Mouse (Mus musculus): Measurements from ENCODE around the gene Kremen1. TPM values are rescaled to one million over a fixed set of nuclear protein-coding genes. Genes with fewer than 3 reads are reported as not detected.

The Kremen1 gene
- polyA plus RNA-seq, 1 experiment from 2014 or later: 9.8 TPM

- Histone ChIP-seq H3K27ac (ENCODE audit: low read depth) (no peak overlapping the region), H3K9me3 (ENCODE audit: control insufficient read depth, low read length) (no peaks in the 10 kb centered on the region), H3K9ac (ENCODE audit: low read length) (no peak overlapping the region), H3K4me2 (ENCODE audit: low read length) (no peak overlapping the region), H3K4me3 (ENCODE audit: low read depth, low read length) (no peak overlapping the region), H3K27me3 (replicated peaks; ENCODE audit: control insufficient read depth, insufficient read depth, low read length) (no peaks in the 10 kb centered on the region), H3K4me1 (replicated peaks; ENCODE audit: control insufficient read depth, insufficient read depth, low read length) (no peaks in the 10 kb centered on the region), H3K36me3 (ENCODE audit: control insufficient read depth, insufficient read depth, low read length) (no peaks in the 10 kb centered on the region)
- 72% methylated on average over 4 of the region's 4 CpGs for WGBS
- no peak for DNase-seq (ENCODE audit: low spot score)
- ATAC-seq (replicated peaks; ENCODE audit: low FRiP score, low TSS enrichment, low read depth): no peak
Measured at GRCm38 (mm10) chr11:5272066-5272360, 10.7 kb upstream of the Kremen1 start.

- 59% methylated on average over 9 of the region's 9 CpGs for WGBS
- DNase-seq (ENCODE audit: low spot score): no peak
Measured at GRCm38 (mm10) chr11:5271274-5272065, 10.1 kb upstream of the Kremen1 start.

GRCm38 (mm10) chr11:5269846-5270461 is 8.6 kb upstream of the Kremen1 start:
- Histone ChIP-seq H3K9me3 (ENCODE audit: control insufficient read depth, low read length) (no peaks in the 10 kb centered on the region), H3K27ac (ENCODE audit: low read depth) (no peak overlapping the region), H3K36me3 (ENCODE audit: control insufficient read depth, insufficient read depth, low read length) (no peaks in the 10 kb centered on the region), H3K4me1 (replicated peaks; ENCODE audit: control insufficient read depth, insufficient read depth, low read length) (no peaks in the 10 kb centered on the region), H3K4me3 (ENCODE audit: low read depth, low read length) (no peak overlapping the region), H3K4me2 (ENCODE audit: low read length) (no peak overlapping the region), H3K27me3 (replicated peaks; ENCODE audit: control insufficient read depth, insufficient read depth, low read length) (no peaks in the 10 kb centered on the region), H3K9ac (ENCODE audit: low read length) (no peak overlapping the region)
- no peak for ATAC-seq (replicated peaks; ENCODE audit: low FRiP score, low TSS enrichment, low read depth)
- WGBS: 89% methylated on average over 8 of the region's 8 CpGs
- DNase-seq (ENCODE audit: low spot score): no peak

More at GRCm38 (mm10) chr11:5271274-5272065, 10.1 kb upstream of the Kremen1 start:
- H3K4me3 ChIP-seq (ENCODE audit: low read depth, low read length): no peak overlapping the region
- H3K27ac ChIP-seq (ENCODE audit: low read depth): no peak overlapping the region
- ATAC-seq (replicated peaks; ENCODE audit: low FRiP score, low TSS enrichment, low read depth): no peak
- H3K9me3 ChIP-seq (ENCODE audit: control insufficient read depth, low read length): no peaks in the 10 kb centered on the region
- H3K36me3 ChIP-seq (ENCODE audit: control insufficient read depth, insufficient read depth, low read length): no peaks in the 10 kb centered on the region
- no peaks in the 10 kb centered on the region for H3K4me1 ChIP-seq (replicated peaks; ENCODE audit: control insufficient read depth, insufficient read depth, low read length)
- H3K9ac ChIP-seq (ENCODE audit: low read length): no peak overlapping the region
- H3K4me2 ChIP-seq (ENCODE audit: low read length): no peak overlapping the region
- no peaks in the 10 kb centered on the region for H3K27me3 ChIP-seq (replicated peaks; ENCODE audit: control insufficient read depth, insufficient read depth, low read length)

GRCm38 (mm10) chr11:5265764-5266163 is 4.4 kb upstream of the Kremen1 start:
- H3K4me1 ChIP-seq (replicated peaks; ENCODE audit: control insufficient read depth, insufficient read depth, low read length): no peaks in the 10 kb centered on the region
- no peaks in the 10 kb centered on the region for H3K27me3 ChIP-seq (replicated peaks; ENCODE audit: control insufficient read depth, insufficient read depth, low read length)
- H3K4me3 ChIP-seq (ENCODE audit: low read depth, low read length): no peak overlapping the region
- no peaks in the 10 kb centered on the region for H3K9me3 ChIP-seq (ENCODE audit: control insufficient read depth, low read length)
- no peaks in the 10 kb centered on the region for H3K36me3 ChIP-seq (ENCODE audit: control insufficient read depth, insufficient read depth, low read length)
- no peak overlapping the region for H3K4me2 ChIP-seq (ENCODE audit: low read length)
- DNase-seq (ENCODE audit: low spot score) (no peak), ATAC-seq (replicated peaks; ENCODE audit: low FRiP score, low TSS enrichment, low read depth) (no peak)
- 83% methylated on average over 8 of the region's 8 CpGs for WGBS
- H3K9ac ChIP-seq (ENCODE audit: low read length): no peak overlapping the region
- H3K27ac ChIP-seq (ENCODE audit: low read depth): no peak overlapping the region

GRCm38 (mm10) chr11:5263078-5263730 is 1.8 kb upstream of the Kremen1 start:
- H3K27ac ChIP-seq (ENCODE audit: low read depth): no peak overlapping the region

GRCm38 (mm10) chr11:5260942-5261459 is 357 bp downstream of the Kremen1 start:
- peak overlapping the region; percentile 76 for H3K4me3 ChIP-seq (ENCODE audit: low read depth, low read length)
- H3K9me3 ChIP-seq (ENCODE audit: control insufficient read depth, low read length): no peaks in the 10 kb centered on the region
- peak; percentile 87 for DNase-seq (ENCODE audit: low spot score)
- no peaks in the 10 kb centered on the region for H3K36me3 ChIP-seq (ENCODE audit: control insufficient read depth, insufficient read depth, low read length)
- peak; percentile 60 for ATAC-seq (replicated peaks; ENCODE audit: low FRiP score, low TSS enrichment, low read depth)
- no peaks in the 10 kb centered on the region for H3K27me3 ChIP-seq (replicated peaks; ENCODE audit: control insufficient read depth, insufficient read depth, low read length)
- H3K27ac ChIP-seq (ENCODE audit: low read depth): peak overlapping the region; percentile 51; the same call in 1 of the 2 replicates
- peaks cover 10% of the 10 kb centered on the region for H3K4me1 ChIP-seq (replicated peaks; ENCODE audit: control insufficient read depth, insufficient read depth, low read length)
- peak overlapping the region; percentile 74 for H3K4me2 ChIP-seq (ENCODE audit: low read length)
- 2% methylated on average over 39 of the region's 42 CpGs for WGBS
- H3K9ac ChIP-seq (ENCODE audit: low read length): peak overlapping the region; percentile 78

More at GRCm38 (mm10) chr11:5263078-5263730, 1.8 kb upstream of the Kremen1 start:
- Histone ChIP-seq H3K9ac (ENCODE audit: low read length) (no peak overlapping the region), H3K4me2 (ENCODE audit: low read length) (no peak overlapping the region), H3K27me3 (replicated peaks; ENCODE audit: control insufficient read depth, insufficient read depth, low read length) (no peaks in the 10 kb centered on the region), H3K4me1 (replicated peaks; ENCODE audit: control insufficient read depth, insufficient read depth, low read length) (0 out of 2 replicates have a peak, but pooled peaks cover 6% of the 10 kb centered on the region), H3K4me3 (ENCODE audit: low read depth, low read length) (no peak overlapping the region), H3K9me3 (ENCODE audit: control insufficient read depth, low read length) (no peaks in the 10 kb centered on the region), H3K36me3 (ENCODE audit: control insufficient read depth, insufficient read depth, low read length) (no peaks in the 10 kb centered on the region)
- 58% methylated on average over 26 of the region's 26 CpGs for WGBS
- DNase-seq (ENCODE audit: low spot score) (no peak), ATAC-seq (replicated peaks; ENCODE audit: low FRiP score, low TSS enrichment, low read depth) (no peak)

- Histone ChIP-seq H3K9ac (ENCODE audit: low read length) (no peak overlapping the region), H3K4me1 (replicated peaks; ENCODE audit: control insufficient read depth, insufficient read depth, low read length) (peaks cover 10% of the 10 kb centered on the region), H3K27ac (ENCODE audit: low read depth) (no peak overlapping the region), H3K4me2 (ENCODE audit: low read length) (peak overlapping the region; percentile 74), H3K36me3 (ENCODE audit: control insufficient read depth, insufficient read depth, low read length) (no peaks in the 10 kb centered on the region), H3K27me3 (replicated peaks; ENCODE audit: control insufficient read depth, insufficient read depth, low read length) (no peaks in the 10 kb centered on the region), H3K4me3 (ENCODE audit: low read depth, low read length) (peak overlapping the region; percentile 76), H3K9me3 (ENCODE audit: control insufficient read depth, low read length) (no peaks in the 10 kb centered on the region)
- ATAC-seq (replicated peaks; ENCODE audit: low FRiP score, low TSS enrichment, low read depth): no peak
- 47% methylated on average over 10 of the region's 10 CpGs for WGBS
- no peak for DNase-seq (ENCODE audit: low spot score)
Measured at GRCm38 (mm10) chr11:5259944-5260598, 1.3 kb downstream of the Kremen1 start.

- 94% methylated on average over 6 of the region's 6 CpGs for WGBS
- no peaks in the 10 kb centered on the region for H3K36me3 ChIP-seq (ENCODE audit: control insufficient read depth, insufficient read depth, low read length)
- H3K9me3 ChIP-seq (ENCODE audit: control insufficient read depth, low read length): no peaks in the 10 kb centered on the region
- no peak for DNase-seq (ENCODE audit: low spot score)
- no peak overlapping the region for H3K4me3 ChIP-seq (ENCODE audit: low read depth, low read length)
- no peak overlapping the region for H3K4me2 ChIP-seq (ENCODE audit: low read length)
- ATAC-seq (replicated peaks; ENCODE audit: low FRiP score, low TSS enrichment, low read depth): no peak
- no peaks in the 10 kb centered on the region for H3K27me3 ChIP-seq (replicated peaks; ENCODE audit: control insufficient read depth, insufficient read depth, low read length)
- H3K4me1 ChIP-seq (replicated peaks; ENCODE audit: control insufficient read depth, insufficient read depth, low read length): peaks cover 13% of the 10 kb centered on the region
- H3K27ac ChIP-seq (ENCODE audit: low read depth): no peak overlapping the region
- no peak overlapping the region for H3K9ac ChIP-seq (ENCODE audit: low read length)
Measured at GRCm38 (mm10) chr11:5258036-5258435, 3.3 kb downstream of the Kremen1 start.
